Mouse (Mus musculus): ENCODE data around the gene Fjx1.
A peak's percentile ranks its signal among the peaks of the same experiment; 100 is the strongest.

Fjx1 gene

GRCm38 (mm10) chr2:102426434-102426833, 25.9 kb downstream of the Fjx1 start:
- no peak for DNase-seq (ENCODE audit: low spot score)

DNA sequence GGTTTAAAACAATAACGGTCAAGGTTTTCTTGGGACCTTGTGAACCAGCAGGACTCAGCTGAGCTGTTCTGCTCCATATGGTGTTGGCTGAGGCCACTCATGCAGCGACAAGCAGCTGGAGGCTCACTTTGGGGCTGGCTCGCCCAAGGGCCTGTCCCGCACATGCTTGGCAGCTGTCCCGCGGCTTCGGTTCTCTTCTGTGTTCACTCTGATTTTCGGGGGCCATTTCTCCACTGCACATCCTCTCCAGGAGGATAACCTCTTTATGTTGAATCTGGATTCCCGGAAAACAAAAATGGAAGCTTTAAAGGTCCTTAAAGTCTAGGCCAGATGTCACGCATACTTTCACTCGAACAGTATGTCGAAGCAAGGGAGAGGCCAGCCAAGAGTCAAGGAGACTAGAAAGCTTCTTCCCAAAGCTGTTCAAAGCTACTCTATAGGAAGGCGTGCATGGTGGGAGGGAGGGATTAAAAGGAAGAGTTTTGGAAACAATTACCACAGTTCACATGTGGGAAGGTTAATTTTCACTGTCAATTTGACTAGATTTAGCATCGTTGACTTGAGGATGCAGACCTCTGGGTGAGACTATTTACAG, 36.1 kb downstream of the Fjx1 start:
- no peak for DNase-seq (ENCODE audit: low spot score)

GRCm38 (mm10) chr2:102412738-102413137, 39.6 kb downstream of the Fjx1 start:
- no peak for DNase-seq (ENCODE audit: low spot score)

DNA sequence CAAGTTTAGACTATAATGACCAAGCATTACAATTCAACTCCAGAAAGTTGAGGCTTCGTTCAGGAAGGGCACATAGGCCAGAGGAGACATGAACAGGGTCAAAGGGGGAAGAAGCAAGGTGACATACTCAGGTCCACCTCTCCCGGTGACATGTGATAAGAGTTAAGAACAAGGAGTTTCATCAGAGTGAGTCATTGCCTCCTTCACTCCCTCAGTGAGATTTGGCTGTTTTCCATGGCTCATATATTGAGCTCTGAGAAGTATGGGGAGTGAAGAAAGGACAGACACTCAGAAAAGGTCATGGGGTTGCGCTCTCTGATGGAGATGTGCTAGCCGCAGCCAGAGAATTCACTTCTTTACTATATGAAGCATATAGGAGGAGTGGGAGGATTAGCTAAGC, 41.7 kb downstream of the Fjx1 start:
- no peak for DNase-seq (ENCODE audit: low spot score)

GRCm38 (mm10) chr2:102409741-102410140, 42.6 kb downstream of the Fjx1 start:
- DNase-seq (ENCODE audit: low spot score) = no peak

DNA sequence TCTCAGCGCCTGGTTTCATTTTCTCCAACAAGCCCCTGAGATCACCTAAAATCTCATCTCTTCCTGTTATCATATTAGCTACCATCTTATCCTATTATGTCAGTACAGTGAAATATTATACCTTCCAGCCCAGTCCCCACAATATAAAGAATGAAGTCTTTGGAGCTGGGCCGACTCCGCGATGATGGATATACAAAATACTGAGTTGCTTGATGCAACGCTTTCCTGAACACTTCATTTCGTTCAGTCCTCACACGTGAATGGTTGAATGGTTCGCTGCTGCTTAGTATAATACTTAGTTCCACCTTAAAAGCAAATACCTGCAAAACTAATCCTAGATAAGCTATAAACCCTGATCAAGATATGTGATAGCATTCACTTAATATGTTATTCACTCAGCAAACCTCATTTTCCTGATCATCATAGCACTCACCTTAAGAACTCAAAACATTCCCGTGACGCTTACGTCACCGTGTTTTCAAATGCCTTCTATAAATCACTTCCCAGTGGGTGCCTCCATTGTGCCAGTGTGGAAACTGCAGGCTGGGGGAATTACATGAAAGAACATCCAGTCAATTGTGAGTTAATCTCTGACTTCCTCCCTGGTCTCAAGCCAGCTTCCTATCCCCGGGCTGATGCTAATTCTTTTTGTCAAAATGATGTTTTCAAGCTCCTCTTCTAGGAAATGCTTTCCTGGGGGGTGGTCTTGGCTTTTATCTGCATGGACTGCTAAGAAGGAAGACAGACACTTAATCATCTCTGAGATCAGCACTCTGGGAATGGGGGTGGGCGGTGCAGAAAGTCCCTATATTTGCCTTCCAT, 44.7 kb downstream of the Fjx1 start, which contains the start of gene Trim44:
Gene Trim44, minus strand, starts transcription at position 466 of the 822 bp plus-strand sequence.
- no peak for DNase-seq (ENCODE audit: low spot score)

- no peak for DNase-seq (ENCODE audit: low spot score)
These were observed 45.7 kb downstream of the Fjx1 start for GRCm38 (mm10) chr2:102406324-102407304.

DNA sequence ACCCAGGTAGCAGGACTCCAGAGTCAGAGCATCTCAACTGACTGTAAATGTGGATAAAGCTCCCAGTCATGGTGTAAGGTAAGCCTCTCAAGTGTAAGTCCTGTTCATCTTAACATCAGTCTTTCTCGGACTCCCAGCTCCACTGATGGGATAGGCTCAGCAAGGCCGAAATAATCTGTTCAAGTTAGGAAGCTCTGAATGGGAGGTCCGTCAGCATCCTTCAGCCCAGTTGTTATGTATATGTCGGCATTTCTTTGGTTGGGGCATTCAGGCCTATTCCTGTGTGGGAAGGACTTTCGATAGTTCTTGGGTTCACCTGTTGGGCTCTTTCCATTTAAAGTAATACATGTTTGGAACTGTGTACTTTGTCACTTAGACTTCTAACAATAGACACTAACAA, 48.3 kb downstream of the Fjx1 start:
- no peak for DNase-seq (ENCODE audit: low spot score)

GRCm38 (mm10) chr2:102403306-102403705, 49.0 kb downstream of the Fjx1 start:
- no peak for DNase-seq (ENCODE audit: low spot score)

DNA sequence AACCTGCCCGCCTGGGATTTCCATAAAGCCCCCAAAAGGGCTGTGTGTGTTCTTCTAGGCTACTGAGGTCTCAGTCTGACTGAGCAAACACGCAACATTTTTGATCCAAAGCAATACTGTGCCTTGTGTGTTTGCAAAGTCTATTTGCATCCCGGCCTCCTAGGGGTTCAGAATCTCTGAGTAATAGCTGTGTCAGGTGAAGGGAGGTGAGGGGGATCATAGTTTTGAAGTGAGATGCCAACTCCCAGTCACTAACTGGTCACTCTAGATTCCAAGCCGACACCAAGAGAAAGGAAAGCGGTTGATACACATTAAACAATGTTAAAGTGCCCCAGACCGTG, 51.0 kb downstream of the Fjx1 start:
- DNase-seq (ENCODE audit: low spot score) = no peak

GRCm38 (mm10) chr2:102400605-102401351, 51.5 kb downstream of the Fjx1 start:
- peak; percentile 70 for DNase-seq (ENCODE audit: low spot score)

DNA sequence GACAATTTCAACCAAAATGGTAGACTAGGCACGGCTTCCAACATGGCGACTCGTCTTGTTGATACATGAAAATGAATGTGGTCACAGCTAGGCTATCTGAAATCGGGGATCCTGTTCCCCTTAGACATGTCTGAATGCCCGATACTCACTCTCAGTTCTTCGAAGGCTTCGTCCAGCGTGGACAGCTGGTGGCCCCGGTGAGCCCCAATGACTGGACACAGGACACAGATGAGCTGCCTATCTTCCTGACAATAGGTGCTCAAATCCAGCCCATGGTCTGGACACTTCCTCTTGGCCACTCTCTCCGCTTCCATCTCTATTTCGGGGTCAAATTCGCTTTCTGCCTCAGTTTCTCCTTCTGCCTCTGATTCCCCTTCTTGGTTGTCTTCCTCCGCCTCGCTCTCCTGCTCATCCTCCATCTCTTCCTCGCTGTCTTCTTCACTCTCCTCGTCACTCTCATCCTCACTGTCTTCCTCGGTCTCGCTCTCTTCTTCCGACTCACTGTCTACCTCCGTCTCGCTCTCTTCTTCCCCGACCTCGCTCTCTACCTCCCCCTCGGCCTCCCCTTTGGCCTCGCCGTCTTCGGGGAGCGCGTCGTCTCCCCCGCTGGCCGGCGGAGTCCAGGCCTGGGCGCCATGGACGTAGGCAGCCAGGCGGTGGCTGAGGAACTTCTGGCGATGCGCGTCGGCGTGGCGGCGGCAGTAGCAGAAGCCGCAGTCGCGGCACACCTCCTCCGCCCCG, 52.3 kb downstream of the Fjx1 start:
- DNase-seq (ENCODE audit: low spot score) = no peak
